Mouse (Mus musculus): ENCODE data around the gene Armt1. TPM values are rescaled to one million over a fixed set of nuclear protein-coding genes. Genes with fewer than 3 reads are reported as not detected.
A peak's percentile ranks its signal among the peaks of the same experiment; 100 is the strongest.

The Armt1 gene
- total and polyA plus RNA-seq, 3 experiments: 24.2 to 25.1 TPM; not detected in 1

GRCm38 (mm10) chr10:4484986-4485385 is 52.7 kb downstream of the Armt1 start (continued):
- TF ChIP-seq POLR2AphosphoS2 (IDR thresholded peaks at IDR 0.05; ENCODE audit: low read length): no peak
- no peak for TF ChIP-seq TCF12 (IDR thresholded peaks at IDR 0.05; ENCODE audit: low read depth, low read length)
- no peak for TF ChIP-seq SIN3A (IDR thresholded peaks at IDR 0.05; ENCODE audit: low read length)
- no peak for TF ChIP-seq GATA1 (IDR thresholded peaks at IDR 0.05; ENCODE audit: low read depth, low read length)
- TF ChIP-seq MAX (IDR thresholded peaks at IDR 0.05; ENCODE audit: low read length): peak; percentile 55
- TF ChIP-seq MEF2A (IDR thresholded peaks at IDR 0.05; ENCODE audit: extremely low read depth, insufficient replicate concordance, low read depth, low read length, poor library complexity, severe bottlenecking): no peak

- H3K4me3 ChIP-seq (ENCODE audit: control insufficient read depth in 1 of 2, insufficient read depth in 1 of 2, low read depth in 2 of 2, low read length in 2 of 2): 0 out of 4 replicates have a peak overlapping the region, but pooled peaks of 1 of the 2 experiments have one; percentile 34
- H3K36me3 ChIP-seq (ENCODE audit: control insufficient read depth in 1 of 2, insufficient read depth in 2 of 2, low read length in 2 of 2): peaks cover 0 to 17% of the 10 kb centered on the region in 2 experiments; a peak in 2 of 4 replicates
- H3K9ac ChIP-seq (ENCODE audit: control insufficient read depth, low read depth, low read length, poor library complexity, severe bottlenecking): no peak overlapping the region
- no peak overlapping the region for H3K27ac ChIP-seq (ENCODE audit: control insufficient read depth, low read depth, low read length)
- no peaks in the 10 kb centered on the region for H3K9me3 ChIP-seq (replicated peaks; ENCODE audit: insufficient read depth, low read length)
- peaks cover 6 to 21% of the 10 kb centered on the region in 2 experiments for H3K4me1 ChIP-seq (ENCODE audit: control insufficient read depth in 1 of 2, insufficient read depth in 2 of 2, low read length in 2 of 2)
- TF ChIP-seq CTCF (IDR thresholded peaks at IDR 0.05 in 2 of 3, conservative IDR thresholded peaks at IDR 0.05 in 1 of 3; ENCODE audit: control insufficient read depth in 1 of 3, insufficient read depth in 1 of 3, low read depth in 2 of 3, low read length in 3 of 3, poor library complexity in 1 of 3, severe bottlenecking in 1 of 3) (no peak), ZKSCAN1 (IDR thresholded peaks at IDR 0.05; ENCODE audit: low read depth, low read length) (no peak), KAT2A (conservative IDR thresholded peaks at IDR 0.05; ENCODE audit: low read depth, low read length) (no peak)
- no peaks in the 10 kb centered on the region for H3K27me3 ChIP-seq (ENCODE audit: control insufficient read depth in 1 of 2, insufficient read depth in 2 of 2, low read length in 2 of 2)
- H3K79me2 ChIP-seq (ENCODE audit: control insufficient read depth, insufficient read depth, low read length, poor library complexity): no peaks in the 10 kb centered on the region
- no peak for DNase-seq (ENCODE audit: low read depth, low spot score)
Measured at GRCm38 (mm10) chr10:4489865-4490264, 57.6 kb downstream of the Armt1 start.

GRCm38 (mm10) chr10:4491281-4491680 is 59.0 kb downstream of the Armt1 start:
- Histone ChIP-seq H3K9ac (ENCODE audit: control insufficient read depth, low read depth, low read length, poor library complexity, severe bottlenecking) (peak overlapping the region; percentile 41), H3K27ac (ENCODE audit: control insufficient read depth, low read depth, low read length) (no peak overlapping the region; the same call in 1 of the 2 replicates), H3K4me3 (ENCODE audit: control insufficient read depth in 1 of 2, insufficient read depth in 1 of 2, low read depth in 2 of 2, low read length in 2 of 2) (no peak overlapping the region), H3K27me3 (ENCODE audit: control insufficient read depth in 1 of 2, insufficient read depth in 2 of 2, low read length in 2 of 2) (no peaks in the 10 kb centered on the region), H3K9me3 (replicated peaks; ENCODE audit: insufficient read depth, low read length) (no peaks in the 10 kb centered on the region), H3K4me1 (ENCODE audit: control insufficient read depth in 1 of 2, insufficient read depth in 2 of 2, low read length in 2 of 2) (peaks cover 6 to 15% of the 10 kb centered on the region in 2 experiments), H3K79me2 (ENCODE audit: control insufficient read depth, insufficient read depth, low read length, poor library complexity) (no peaks in the 10 kb centered on the region), H3K36me3 (ENCODE audit: control insufficient read depth in 1 of 2, insufficient read depth in 2 of 2, low read length in 2 of 2) (peaks cover 0 to 13% of the 10 kb centered on the region in 2 experiments; a peak in 2 of 4 replicates)
- TF ChIP-seq SIN3A (IDR thresholded peaks at IDR 0.05; ENCODE audit: low read length) (0 out of 2 replicates have a peak, but pooled peaks have one; percentile 14), RAD21 (IDR thresholded peaks at IDR 0.05; ENCODE audit: low read depth, low read length) (no peak)
- DNase-seq (ENCODE audit: low read depth, low spot score): peak; percentile 32

GRCm38 (mm10) chr10:4492045-4492444 is 59.8 kb downstream of the Armt1 start:
- Histone ChIP-seq H3K4me1 (ENCODE audit: control insufficient read depth in 1 of 2, insufficient read depth in 2 of 2, low read length in 2 of 2) (peaks cover 6 to 15% of the 10 kb centered on the region in 2 experiments), H3K4me3 (ENCODE audit: control insufficient read depth in 1 of 2, insufficient read depth in 1 of 2, low read depth in 2 of 2, low read length in 2 of 2) (no peak overlapping the region), H3K9ac (ENCODE audit: control insufficient read depth, low read depth, low read length, poor library complexity, severe bottlenecking) (no peak overlapping the region), H3K27me3 (ENCODE audit: control insufficient read depth in 1 of 2, insufficient read depth in 2 of 2, low read length in 2 of 2) (no peaks in the 10 kb centered on the region), H3K27ac (ENCODE audit: control insufficient read depth, low read depth, low read length) (no peak overlapping the region), H3K36me3 (ENCODE audit: control insufficient read depth in 1 of 2, insufficient read depth in 2 of 2, low read length in 2 of 2) (peaks cover 0 to 13% of the 10 kb centered on the region in 2 experiments; a peak in 2 of 4 replicates), H3K9me3 (replicated peaks; ENCODE audit: insufficient read depth, low read length) (no peaks in the 10 kb centered on the region), H3K79me2 (ENCODE audit: control insufficient read depth, insufficient read depth, low read length, poor library complexity) (no peaks in the 10 kb centered on the region)
- DNase-seq (ENCODE audit: low read depth, low spot score): no peak
- TF ChIP-seq CHD1 (IDR thresholded peaks at IDR 0.05; ENCODE audit: low read depth, low read length) (no peak), ELF1 (IDR thresholded peaks at IDR 0.05; ENCODE audit: low read depth, low read length) (no peak), KAT2A (conservative IDR thresholded peaks at IDR 0.05; ENCODE audit: low read depth, low read length) (no peak), ZMIZ1 (IDR thresholded peaks at IDR 0.05; ENCODE audit: low read depth, low read length) (no peak), MAX (IDR thresholded peaks at IDR 0.05; ENCODE audit: low read length) (no peak), UBTF (IDR thresholded peaks at IDR 0.05; ENCODE audit: borderline replicate concordance, insufficient read depth, low read depth, low read length) (no peak), POLR2AphosphoS2 (IDR thresholded peaks at IDR 0.05; ENCODE audit: low read length) (no peak), SMC3 (IDR thresholded peaks at IDR 0.05; ENCODE audit: low read depth, low read length) (no peak), TAL1 (IDR thresholded peaks at IDR 0.05; ENCODE audit: low read length) (no peak)
